Mouse (Mus musculus) hindbrain, embryonic 10.5 days (tissue): ENCODE measurements around the gene 2810004N23Rik. TPM values are rescaled to one million over a fixed set of nuclear protein-coding genes. Genes with fewer than 3 reads are reported as not detected.

ENCODE experiments used
- DNase-seq: peaks from one replicate; pipeline ENCODE4 v3.0.0-alpha.2; 2017; ENCODE audit warnings: low spot score
- H3K27ac ChIP-seq: fragments of 300-500 bp; sonication (generic); 2 replicates; pipeline ENCODE4 v1.5.1; 2016; ENCODE audit warnings: mild to moderate bottlenecking, moderate library complexity
- H3K27me3 ChIP-seq: fragments of 300-500 bp; sonication (generic); 2 replicates; pipeline ENCODE4 v1.6.1; 2016; ENCODE audit warnings: mild to moderate bottlenecking; ENCODE audit not compliant: poor library complexity, insufficient read depth, severe bottlenecking
- H3K36me3 ChIP-seq: fragments of 300-500 bp; sonication (generic); 2 replicates; pipeline ENCODE4 v1.6.1; 2016; ENCODE audit warnings: mild to moderate bottlenecking, moderate library complexity
- H3K4me1 ChIP-seq: fragments of 300-500 bp; sonication (generic); replicated peaks from 2 replicates; pipeline ENCODE4 v1.6.1; 2016; ENCODE audit warnings: mild to moderate bottlenecking
- H3K4me3 ChIP-seq: fragments of 300-500 bp; sonication (generic); 2 replicates; pipeline ENCODE4 v1.5.1; 2016; ENCODE audit warnings: mild to moderate bottlenecking, moderate library complexity
- H3K9me3 ChIP-seq: fragments of 300-500 bp; sonication (generic); 2 replicates; pipeline ENCODE4 v1.6.1; 2016; ENCODE audit warnings: mild to moderate bottlenecking, moderate library complexity
- WGBS: fragments of 180-500 bp; shearing (Covaris S2); methylation state at CpG from one replicate; pipeline ENCODE4 v1.1.7; 2016; 5-methylcytosine and 5-hydroxymethylcytosine counted together
- polyA plus RNA-seq: library from polyadenylated mRNA; unstranded; fragments of >200 nt; fragmentation: Nextera tagmentation; extraction: Ambion mirVana; gene quantifications from 2 replicates; pipeline ENCODE4 v1.2.1, GENCODE M21; 2016

Gene 2810004N23Rik
- polyA plus RNA-seq, 1 experiment from 2014 or later: 51.4 TPM

DNA sequence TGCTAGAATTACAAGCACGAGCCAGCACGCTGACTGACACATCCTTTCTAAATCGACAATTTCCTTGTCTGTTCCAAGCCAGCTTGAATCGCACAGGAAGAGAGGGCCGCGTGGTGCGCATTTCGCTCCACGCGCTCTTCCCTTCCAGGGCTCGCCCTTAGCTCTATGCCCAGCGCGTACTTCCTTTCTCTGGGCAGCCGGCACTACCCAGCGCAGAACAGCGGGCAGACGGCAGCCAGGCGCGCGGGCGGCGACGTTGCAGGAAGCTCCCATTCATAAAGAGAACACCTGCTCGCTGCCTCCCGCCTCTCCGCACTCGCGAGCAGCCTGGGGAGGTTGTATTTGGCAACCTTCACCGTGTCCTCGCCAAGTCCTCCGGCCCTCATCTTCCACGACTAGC lies 70.7 kb downstream of the 2810004N23Rik start:
- Histone ChIP-seq H3K9me3 (no peaks in the 10 kb centered on the region), H3K27ac (peak overlapping the region; percentile 85), H3K36me3 (no peaks in the 10 kb centered on the region), H3K4me3 (peak overlapping the region; percentile 67), H3K4me1 (peaks cover 38% of the 10 kb centered on the region), H3K27me3 (peaks cover 87% of the 10 kb centered on the region)
- 1% methylated on average over 32 of the region's 32 CpGs for WGBS
- peak; percentile 50 for DNase-seq

GRCm38 (mm10) chr8:124791751-124792150 lies 71.2 kb downstream of the 2810004N23Rik start:
- 39% methylated on average over 4 of the region's 4 CpGs for WGBS
- peaks cover 38% of the 10 kb centered on the region for H3K4me1 ChIP-seq
- H3K27me3 ChIP-seq: peaks cover 87% of the 10 kb centered on the region
- H3K4me3 ChIP-seq: peak overlapping the region; percentile 67
- H3K9me3 ChIP-seq: no peaks in the 10 kb centered on the region
- peak overlapping the region; percentile 85 for H3K27ac ChIP-seq
- H3K36me3 ChIP-seq: no peaks in the 10 kb centered on the region
- DNase-seq: no peak

DNA sequence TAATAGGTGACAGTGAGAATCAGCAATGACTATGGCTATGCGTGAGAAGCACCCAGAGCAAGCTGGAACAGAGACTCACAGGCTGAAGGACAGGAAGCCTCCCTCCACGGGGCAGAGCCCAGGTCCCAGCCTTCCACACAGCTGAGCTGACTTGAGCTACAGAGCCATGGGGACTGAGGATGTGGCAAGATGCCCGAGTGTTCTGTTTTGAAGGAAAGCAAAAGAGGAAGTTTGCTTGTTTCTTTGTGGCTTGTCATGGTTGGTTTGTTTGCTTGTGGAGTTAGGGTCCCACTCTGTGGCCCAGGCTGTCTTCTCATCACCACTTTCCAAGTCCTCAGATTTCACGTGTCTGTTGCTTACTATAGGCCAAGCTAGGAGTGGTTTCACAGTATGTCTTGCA lies 72.2 kb downstream of the 2810004N23Rik start:
- Histone ChIP-seq H3K27ac (no peak overlapping the region), H3K9me3 (no peaks in the 10 kb centered on the region), H3K27me3 (peaks cover 83% of the 10 kb centered on the region), H3K36me3 (no peaks in the 10 kb centered on the region), H3K4me3 (no peak overlapping the region), H3K4me1 (peaks cover 38% of the 10 kb centered on the region)
- no peak for DNase-seq
- WGBS: 74% methylated on average over 4 of the region's 4 CpGs

Other genes with a start within 250 kb of the 2810004N23Rik start
- 20.1 and 22.2 TPM in 2 replicates for gene 2310022B05Rik, start 199.8 kb downstream of the 2810004N23Rik start, polyA plus RNA-seq
- gene Ttc13, start 141.1 kb downstream of the 2810004N23Rik start, polyA plus RNA-seq: 49.2 and 49.7 TPM in 2 replicates
- gene Arv1, start 141.0 kb downstream of the 2810004N23Rik start, polyA plus RNA-seq: 34.3 and 38.1 TPM in 2 replicates
- gene Fam89a, start 111.3 kb downstream of the 2810004N23Rik start, polyA plus RNA-seq: 4.3 and 6.7 TPM in 2 replicates
- gene Trim67, start 70.0 kb downstream of the 2810004N23Rik start, polyA plus RNA-seq: 0.81 and 3.3 TPM in 2 replicates
- 143 and 147 TPM in 2 replicates for gene Gnpat, start 87 bp downstream of the 2810004N23Rik start, polyA plus RNA-seq
- gene Exoc8, start 34.6 kb upstream of the 2810004N23Rik start, polyA plus RNA-seq: 8.4 and 9.5 TPM in 2 replicates
- gene Sprtn, start 34.8 kb upstream of the 2810004N23Rik start, polyA plus RNA-seq: 11.0 and 11.7 TPM in 2 replicates
- 10.1 and 12.2 TPM in 2 replicates for gene Egln1, start 86.2 kb upstream of the 2810004N23Rik start, polyA plus RNA-seq
- 128 and 131 TPM in 2 replicates for gene Tsnax, start 149.9 kb upstream of the 2810004N23Rik start, polyA plus RNA-seq
- gene Disc1, start 191.1 kb upstream of the 2810004N23Rik start, polyA plus RNA-seq: 1.6 and 2.1 TPM in 2 replicates